Mouse (Mus musculus) kidney, embryonic 16.5 days (tissue): ENCODE measurements at regions not wholly inside any gene's neighbourhood (a gene's known extent, or its start where the extent isn't known, plus 50 kb on each side); places are given as distances from the start of the nearest gene placed in this dataset.

Experiments used
- ATAC-seq: fragments of 200-750 bp; cut with Nextera tagmentation; 2 replicates; pipeline ENCODE4 v1.8.0; 2017; ENCODE audit warnings: moderate TSS enrichment; ENCODE audit not compliant: low FRiP score, low TSS enrichment
- H3K27ac ChIP-seq: fragments of 300-500 bp; sonication (generic); 2 replicates; pipeline ENCODE4 v1.5.1; 2014; ENCODE audit warnings: low read length
- H3K27me3 ChIP-seq: fragments of 300-500 bp; sonication (generic); 2 replicates; pipeline ENCODE4 v1.6.1; 2014; ENCODE audit warnings: low read length, control low read depth, mixed read lengths; ENCODE audit not compliant: insufficient read depth
- H3K36me3 ChIP-seq: fragments of 300-500 bp; sonication (generic); 2 replicates; pipeline ENCODE4 v1.6.1; 2014; ENCODE audit warnings: low read length, control low read depth, mixed read lengths; ENCODE audit not compliant: insufficient read depth
- H3K4me1 ChIP-seq: fragments of 300-500 bp; sonication (generic); 2 replicates; pipeline ENCODE4 v1.6.1; 2014; ENCODE audit warnings: low read length, control low read depth, mixed read lengths; ENCODE audit not compliant: insufficient read depth
- H3K4me2 ChIP-seq: fragments of 300-500 bp; sonication (generic); replicated peaks from 2 replicates; pipeline ENCODE4 v1.6.1; 2014; ENCODE audit warnings: low read depth, low read length
- H3K4me3 ChIP-seq: fragments of 300-500 bp; sonication (generic); 2 replicates; pipeline ENCODE4 v1.5.1; 2014; ENCODE audit warnings: mild to moderate bottlenecking, low read length
- H3K9ac ChIP-seq: fragments of 300-500 bp; sonication (generic); replicated peaks from 2 replicates; pipeline ENCODE4 v1.6.1; 2014; ENCODE audit warnings: low read length
- H3K9me3 ChIP-seq: fragments of 300-500 bp; sonication (generic); 2 replicates; pipeline ENCODE4 v1.6.1; 2016; ENCODE audit warnings: low read length, control low read depth
- WGBS: fragments of 180-500 bp; shearing (Covaris S2); extraction: QIAGEN DNeasy Blood & Tissue Kit; methylation state at CpG from one replicate; pipeline ENCODE4 v1.1.7; 2014; 5-methylcytosine and 5-hydroxymethylcytosine counted together

- Histone ChIP-seq H3K4me1 (no peaks in the 10 kb centered on the region), H3K9me3 (no peaks in the 10 kb centered on the region), H3K36me3 (no peaks in the 10 kb centered on the region), H3K4me3 (no peak overlapping the region), H3K9ac (no peak overlapping the region), H3K27me3 (no peaks in the 10 kb centered on the region), H3K4me2 (no peak overlapping the region), H3K27ac (no peak overlapping the region)
- ATAC-seq: no peak
- 77% methylated on average over 4 of the region's 4 CpGs for WGBS
Observed at GRCm38 (mm10) chr1:158097500-158097899, 258.6 kb downstream of the Brinp2 start.

GRCm38 (mm10) chr1:158119708-158120107, 236.4 kb downstream of the Brinp2 start:
- H3K27me3 ChIP-seq: no peaks in the 10 kb centered on the region
- no peak for ATAC-seq
- H3K9me3 ChIP-seq: no peaks in the 10 kb centered on the region
- no peak overlapping the region for H3K4me3 ChIP-seq
- H3K27ac ChIP-seq: no peak overlapping the region
- H3K9ac ChIP-seq: no peak overlapping the region
- H3K4me1 ChIP-seq: no peaks in the 10 kb centered on the region
- no peaks in the 10 kb centered on the region for H3K36me3 ChIP-seq
- H3K4me2 ChIP-seq: no peak overlapping the region
- WGBS: 59% methylated on average over 2 of the region's 2 CpGs

- no peak for ATAC-seq
- Histone ChIP-seq H3K27ac (no peak overlapping the region), H3K4me3 (no peak overlapping the region), H3K9ac (no peak overlapping the region), H3K36me3 (no peaks in the 10 kb centered on the region), H3K4me1 (no peaks in the 10 kb centered on the region), H3K9me3 (no peaks in the 10 kb centered on the region), H3K4me2 (no peak overlapping the region), H3K27me3 (no peaks in the 10 kb centered on the region)
- 82% methylated on average over 3 of the region's 3 CpGs for WGBS
Observed at GRCm38 (mm10) chr1:158124902-158125301, 231.2 kb downstream of the Brinp2 start.

- Histone ChIP-seq H3K9me3 (no peaks in the 10 kb centered on the region), H3K36me3 (no peaks in the 10 kb centered on the region), H3K27me3 (no peaks in the 10 kb centered on the region), H3K4me3 (no peak overlapping the region), H3K9ac (no peak overlapping the region), H3K4me1 (no peaks in the 10 kb centered on the region), H3K27ac (no peak overlapping the region), H3K4me2 (no peak overlapping the region)
- no peak for ATAC-seq
- WGBS: 71% methylated on average over 2 of the region's 2 CpGs
Observed at GRCm38 (mm10) chr1:158126272-158126671, 229.9 kb downstream of the Brinp2 start.

GRCm38 (mm10) chr1:158129243-158129770, 226.8 kb downstream of the Brinp2 start:
- no peak for ATAC-seq
- Histone ChIP-seq H3K4me2 (no peak overlapping the region), H3K9ac (no peak overlapping the region), H3K27me3 (no peaks in the 10 kb centered on the region), H3K9me3 (no peaks in the 10 kb centered on the region), H3K4me3 (no peak overlapping the region), H3K36me3 (no peaks in the 10 kb centered on the region), H3K4me1 (no peaks in the 10 kb centered on the region), H3K27ac (no peak overlapping the region)
- WGBS: 86% methylated on average over 3 of the region's 3 CpGs

- ATAC-seq: no peak
- Histone ChIP-seq H3K4me3 (no peak overlapping the region), H3K4me2 (no peak overlapping the region), H3K9me3 (no peaks in the 10 kb centered on the region), H3K36me3 (no peaks in the 10 kb centered on the region), H3K27me3 (no peaks in the 10 kb centered on the region), H3K9ac (no peak overlapping the region), H3K27ac (no peak overlapping the region), H3K4me1 (no peaks in the 10 kb centered on the region)
- WGBS: 25% methylated on average over 3 of the region's 3 CpGs
Observed at GRCm38 (mm10) chr1:158147525-158147924, 208.6 kb downstream of the Brinp2 start.

GRCm38 (mm10) chr1:158148035-158148434, 208.1 kb downstream of the Brinp2 start:
- Histone ChIP-seq H3K9me3 (no peaks in the 10 kb centered on the region), H3K4me2 (no peak overlapping the region)

GRCm38 (mm10) chr1:158161111-158161510, 195.0 kb downstream of the Brinp2 start:
- H3K27ac ChIP-seq: no peak overlapping the region
- H3K27me3 ChIP-seq: no peaks in the 10 kb centered on the region
- WGBS: 72% methylated on average over 2 of the region's 2 CpGs
- H3K4me3 ChIP-seq: no peak overlapping the region
- ATAC-seq: no peak
- H3K9ac ChIP-seq: no peak overlapping the region
- H3K9me3 ChIP-seq: no peaks in the 10 kb centered on the region
- H3K4me2 ChIP-seq: no peak overlapping the region
- no peaks in the 10 kb centered on the region for H3K4me1 ChIP-seq
- H3K36me3 ChIP-seq: no peaks in the 10 kb centered on the region

More at GRCm38 (mm10) chr1:158148035-158148434, 208.1 kb downstream of the Brinp2 start:
- ATAC-seq: no peak
- Histone ChIP-seq H3K4me1 (no peaks in the 10 kb centered on the region), H3K27me3 (no peaks in the 10 kb centered on the region), H3K9ac (no peak overlapping the region), H3K4me3 (no peak overlapping the region), H3K27ac (no peak overlapping the region), H3K36me3 (no peaks in the 10 kb centered on the region)
- 84% methylated on average over 5 of the region's 5 CpGs for WGBS

GRCm38 (mm10) chr1:158161533-158161932, 194.6 kb downstream of the Brinp2 start:
- Histone ChIP-seq H3K4me2 (no peak overlapping the region), H3K4me3 (no peak overlapping the region), H3K27me3 (no peaks in the 10 kb centered on the region), H3K9ac (no peak overlapping the region), H3K9me3 (no peaks in the 10 kb centered on the region), H3K36me3 (no peaks in the 10 kb centered on the region), H3K27ac (no peak overlapping the region), H3K4me1 (no peaks in the 10 kb centered on the region)
- no peak for ATAC-seq
- 66% methylated on average over 6 of the region's 6 CpGs for WGBS

GRCm38 (mm10) chr1:158163411-158163810, 192.7 kb downstream of the Brinp2 start:
- Histone ChIP-seq H3K27me3 (no peaks in the 10 kb centered on the region), H3K9me3 (no peaks in the 10 kb centered on the region), H3K4me2 (no peak overlapping the region), H3K36me3 (no peaks in the 10 kb centered on the region), H3K4me3 (no peak overlapping the region), H3K4me1 (no peaks in the 10 kb centered on the region), H3K9ac (no peak overlapping the region), H3K27ac (no peak overlapping the region)
- no peak for ATAC-seq
